Mouse (Mus musculus): ENCODE results near the gene Arhgef28.

The Arhgef28 gene

DNA sequence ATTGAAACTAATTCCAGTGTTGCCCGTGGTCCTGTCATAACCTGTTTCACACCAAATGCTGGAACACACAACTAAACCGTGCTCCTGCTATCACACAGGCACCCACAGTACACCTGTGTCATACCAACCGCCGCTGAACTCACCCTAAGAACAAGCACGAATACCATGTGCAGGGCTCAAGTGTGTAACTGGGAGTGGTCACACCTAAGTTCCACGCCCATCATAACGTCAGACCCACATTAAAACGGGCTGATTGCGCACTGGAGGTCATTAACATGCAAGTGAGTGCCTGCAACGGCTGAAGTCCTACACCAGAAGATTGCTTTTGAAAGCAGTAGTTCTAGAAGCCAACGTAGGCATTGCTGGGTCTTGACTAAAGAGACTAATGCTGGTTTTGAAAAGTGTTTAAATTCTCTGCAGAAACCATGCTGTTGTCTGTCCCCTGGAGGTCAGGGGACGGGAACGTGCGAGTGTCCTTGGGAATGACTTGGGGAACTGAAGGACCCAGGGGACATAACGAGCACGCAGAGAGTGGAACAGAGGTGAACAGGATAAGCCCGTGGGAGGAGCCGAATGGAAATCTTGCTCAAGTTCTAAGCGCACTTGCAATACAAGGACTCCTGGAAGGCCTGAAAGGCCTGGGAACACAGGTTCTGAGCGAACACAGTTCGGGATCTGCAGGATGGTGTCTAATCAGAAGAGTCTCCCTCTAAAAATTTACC is 22.9 kb downstream of the Arhgef28 start:
- no peak for DNase-seq (ENCODE audit: low spot score)

GRCm38 (mm10) chr13:98182330-98182729 is 23.9 kb downstream of the Arhgef28 start:
- no peak for DNase-seq (ENCODE audit: low spot score)

GRCm38 (mm10) chr13:98180636-98181035 is 25.6 kb downstream of the Arhgef28 start:
- no peak for DNase-seq (ENCODE audit: low spot score)

DNA sequence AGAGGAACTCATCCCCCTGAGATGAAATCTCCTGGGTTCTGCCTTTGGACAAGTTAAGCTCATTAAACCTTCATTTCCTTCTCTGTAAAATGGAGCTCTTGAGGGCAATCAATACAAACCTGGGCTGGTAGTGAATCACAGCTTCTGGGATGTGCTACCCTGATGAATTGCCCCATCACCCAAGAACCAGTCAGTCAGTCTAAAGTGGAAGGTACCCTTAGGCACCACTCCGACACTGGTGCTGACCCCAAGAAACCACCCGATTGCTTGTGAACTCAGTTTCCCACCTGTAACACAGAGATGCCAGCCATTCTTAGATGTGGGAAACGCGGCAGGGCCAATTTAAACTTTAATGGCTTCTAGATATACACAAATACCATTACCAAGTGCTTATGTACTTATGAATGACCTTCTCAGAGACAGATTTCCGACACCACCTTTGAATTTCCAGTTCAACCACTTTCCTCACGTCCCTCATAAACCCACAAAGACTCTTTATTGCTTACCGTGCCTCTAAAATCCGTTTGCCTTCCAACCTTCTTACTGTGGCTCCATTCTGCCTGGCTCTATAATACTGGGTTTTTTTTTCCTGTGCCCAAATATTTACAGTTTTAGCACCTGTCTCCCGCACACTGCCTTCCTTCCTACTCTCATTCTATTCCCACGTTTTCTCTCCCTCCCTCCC is 30.8 kb downstream of the Arhgef28 start:
- no peak for DNase-seq (ENCODE audit: low spot score)

GRCm38 (mm10) chr13:98173008-98173407 is 33.2 kb downstream of the Arhgef28 start:
- DNase-seq (ENCODE audit: low spot score) = no peak

DNA sequence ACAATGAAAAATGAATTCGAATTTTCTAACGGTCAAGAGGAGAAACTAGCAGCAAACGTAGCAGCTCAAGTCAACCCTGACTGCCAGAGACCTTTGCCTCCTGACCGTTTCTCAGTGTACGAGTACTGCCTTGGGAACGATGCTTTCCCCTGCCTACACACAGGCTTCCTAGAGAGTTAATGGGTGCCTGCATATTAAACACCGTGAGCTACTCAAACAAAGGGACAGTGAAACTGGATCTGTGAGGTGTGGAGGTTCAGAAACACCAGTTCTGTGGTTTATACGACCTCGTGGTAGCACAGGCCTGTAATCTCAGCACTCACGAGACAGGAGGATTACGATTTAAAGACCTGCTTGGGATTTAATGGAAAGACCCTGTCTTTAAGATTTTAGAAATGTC is 33.9 kb downstream of the Arhgef28 start:
- no peak for DNase-seq (ENCODE audit: low spot score)

GRCm38 (mm10) chr13:98171706-98172105 is 34.5 kb downstream of the Arhgef28 start:
- no peak for DNase-seq (ENCODE audit: low spot score)

DNA sequence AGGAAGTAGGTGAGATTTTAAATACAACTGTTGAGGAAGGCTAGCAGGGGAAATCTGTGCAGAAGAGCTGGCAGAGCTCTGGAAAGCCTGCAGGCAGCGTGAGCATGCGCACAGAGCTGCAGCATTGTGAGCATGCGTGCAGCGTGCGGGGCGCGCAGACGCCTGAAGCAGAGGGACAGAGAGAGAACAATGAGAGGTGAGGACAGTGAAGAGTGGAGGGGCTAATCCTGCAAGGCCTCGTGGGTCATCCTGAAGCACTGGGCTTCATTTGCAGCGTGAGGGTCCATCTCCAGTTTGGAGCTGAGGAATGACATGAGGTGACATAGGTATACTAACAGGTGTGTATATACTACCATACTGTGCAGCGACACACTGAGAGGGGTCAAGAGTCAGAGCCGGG is 35.0 kb downstream of the Arhgef28 start:
- no peak for DNase-seq (ENCODE audit: low spot score)

DNA sequence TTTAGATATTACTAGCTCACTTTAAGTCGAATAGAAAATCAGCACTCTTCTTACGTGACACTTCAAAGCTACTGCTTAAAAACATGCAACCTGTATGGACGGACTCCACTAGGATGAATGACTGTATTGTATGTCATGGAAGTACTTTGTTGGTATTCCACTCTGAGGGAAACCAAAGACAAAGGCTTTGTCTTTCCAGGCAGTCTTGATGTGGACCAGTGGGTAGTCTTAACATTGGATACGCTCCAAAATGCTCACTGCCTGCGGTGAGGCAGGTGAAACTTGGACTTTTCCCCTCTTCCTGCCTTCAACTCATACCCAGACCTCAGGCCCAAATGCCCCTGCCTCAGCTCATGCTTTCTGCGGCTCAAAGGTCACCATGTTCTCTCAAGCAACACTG is 41.4 kb downstream of the Arhgef28 start:
- no peak for DNase-seq (ENCODE audit: low spot score)

DNA sequence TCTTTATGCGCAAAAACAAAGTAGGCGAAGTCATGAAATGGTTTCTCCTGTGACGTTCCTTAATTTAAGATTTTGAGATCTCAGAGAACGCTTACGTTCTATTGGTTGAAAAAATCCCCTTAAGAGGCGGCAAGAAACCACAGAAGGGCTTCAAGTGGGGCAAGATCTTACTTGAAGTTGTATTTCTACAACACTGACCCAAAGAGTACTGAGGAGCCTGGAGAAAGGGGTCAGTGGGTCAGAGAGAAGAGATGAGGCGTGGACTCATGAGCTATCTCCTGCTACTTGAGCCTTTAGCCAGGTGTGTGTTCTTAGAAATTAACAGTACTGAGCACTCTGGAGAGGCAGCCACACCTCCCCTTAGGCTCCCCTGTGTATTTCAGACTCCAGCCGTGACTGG is 44.7 kb downstream of the Arhgef28 start:
- DNase-seq (ENCODE audit: low spot score) = no peak

GRCm38 (mm10) chr13:98156656-98157055 is 49.6 kb downstream of the Arhgef28 start:
- no peak for DNase-seq (ENCODE audit: low spot score)

DNA sequence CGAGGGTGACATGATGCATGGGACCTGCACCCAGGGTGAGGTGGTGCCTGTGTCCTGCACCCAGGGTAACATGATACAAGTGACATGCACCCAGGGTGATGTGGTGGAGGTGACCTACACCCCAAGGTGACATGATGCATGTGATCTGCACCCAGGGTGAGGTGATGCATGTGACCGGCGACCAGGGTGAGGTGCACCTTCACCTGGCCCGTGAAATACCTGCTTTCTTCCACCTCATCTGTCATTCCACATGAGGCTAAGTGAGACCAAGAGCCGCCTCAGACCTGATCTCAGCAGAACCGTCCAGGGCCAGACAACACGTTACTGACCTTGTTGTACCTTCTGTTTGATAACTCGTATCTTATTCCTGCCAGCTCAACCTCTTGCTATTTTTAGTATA is 53.5 kb downstream of the Arhgef28 start:
- DNase-seq (ENCODE audit: low spot score) = no peak

GRCm38 (mm10) chr13:98147532-98147931 is 58.7 kb downstream of the Arhgef28 start:
- DNase-seq (ENCODE audit: low spot score) = no peak

GRCm38 (mm10) chr13:98146573-98147160 is 59.6 kb downstream of the Arhgef28 start:
- no peak for DNase-seq (ENCODE audit: low spot score)

GRCm38 (mm10) chr13:98145310-98145709 is 60.9 kb downstream of the Arhgef28 start:
- DNase-seq (ENCODE audit: low spot score) = no peak

DNA sequence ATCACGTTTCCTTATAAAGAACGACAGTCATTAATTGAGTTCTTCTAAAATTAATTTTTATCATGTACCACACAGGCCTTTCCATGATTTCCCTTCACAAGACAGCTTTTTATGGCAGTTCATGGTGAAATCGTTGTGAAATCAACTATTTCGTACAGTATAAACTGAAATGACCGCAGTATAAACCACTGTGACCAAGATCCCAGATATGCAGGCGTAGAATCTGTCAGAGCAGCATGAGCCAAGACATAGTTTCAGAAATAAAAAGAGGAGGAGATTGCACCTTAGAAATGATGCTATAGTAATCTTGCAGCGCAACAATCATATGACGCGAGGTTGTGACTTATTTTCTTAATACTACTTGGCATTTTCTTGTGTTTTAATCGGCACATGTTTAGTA is 63.2 kb downstream of the Arhgef28 start:
- no peak for DNase-seq (ENCODE audit: low spot score)

DNA sequence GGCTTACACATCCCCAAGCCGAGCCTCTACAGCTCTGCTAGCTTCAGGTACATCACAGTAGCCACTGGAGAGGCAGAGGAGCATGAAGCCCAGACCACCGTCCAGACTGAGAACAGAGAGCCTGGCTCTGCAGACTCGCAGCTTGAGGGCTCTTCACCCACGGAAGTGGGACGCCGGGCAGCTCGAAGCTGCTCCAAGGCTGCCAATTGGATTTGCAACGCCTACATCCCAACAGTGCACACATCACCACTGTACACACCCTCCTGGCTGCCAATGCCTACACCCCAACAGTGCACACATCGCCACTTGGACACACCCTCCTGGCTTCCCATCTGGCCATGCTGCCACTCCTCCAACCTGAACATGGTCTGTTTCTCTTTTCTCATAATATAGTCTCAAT is 65.6 kb downstream of the Arhgef28 start:
- no peak for DNase-seq (ENCODE audit: low spot score)

- DNase-seq (ENCODE audit: low spot score) = no peak
These were observed 67.5 kb downstream of the Arhgef28 start for GRCm38 (mm10) chr13:98138786-98139185.

- DNase-seq (ENCODE audit: low spot score) = no peak
These were observed 70.2 kb downstream of the Arhgef28 start for GRCm38 (mm10) chr13:98135890-98136555.

DNA sequence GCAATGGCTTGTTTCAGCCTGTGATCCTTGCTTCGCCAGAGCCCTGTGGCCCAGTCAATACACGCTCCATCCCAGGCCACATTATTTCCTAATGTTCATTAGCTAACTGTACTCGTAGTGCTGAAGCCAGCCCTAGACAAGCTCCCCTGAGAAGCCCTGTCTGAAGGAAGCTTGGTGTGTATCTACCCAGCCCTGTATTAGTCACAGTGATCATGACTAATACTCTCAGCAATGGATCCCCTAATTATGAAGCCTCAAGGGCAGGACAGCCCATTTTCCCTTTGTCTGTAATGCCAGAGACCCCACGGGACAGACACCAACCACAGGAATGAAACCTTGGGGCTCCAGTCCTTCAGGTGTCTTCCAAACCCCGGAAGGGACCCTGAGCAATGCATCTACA is 73.3 kb downstream of the Arhgef28 start:
- DNase-seq (ENCODE audit: low spot score) = no peak

DNA sequence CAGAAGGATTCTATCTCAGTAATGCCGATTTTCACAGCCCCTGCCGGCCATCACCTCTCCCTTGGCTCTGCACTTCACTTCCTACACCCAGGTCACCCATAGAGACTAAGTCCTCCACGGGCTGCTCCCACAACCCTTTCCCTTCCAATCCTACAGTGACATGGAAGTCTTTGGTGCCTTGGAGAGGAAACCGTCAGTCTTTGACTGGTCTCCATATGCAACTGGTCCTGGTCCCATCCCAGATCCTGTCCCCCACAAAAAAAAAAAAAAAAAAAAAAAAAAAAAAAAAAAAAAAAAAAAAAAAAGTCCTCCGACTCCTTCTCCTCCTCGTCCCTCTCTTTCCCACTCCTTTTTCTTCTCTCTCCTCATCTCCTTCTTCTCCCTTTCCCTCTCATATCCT is 74.0 kb downstream of the Arhgef28 start:
- no peak for DNase-seq (ENCODE audit: low spot score)

DNA sequence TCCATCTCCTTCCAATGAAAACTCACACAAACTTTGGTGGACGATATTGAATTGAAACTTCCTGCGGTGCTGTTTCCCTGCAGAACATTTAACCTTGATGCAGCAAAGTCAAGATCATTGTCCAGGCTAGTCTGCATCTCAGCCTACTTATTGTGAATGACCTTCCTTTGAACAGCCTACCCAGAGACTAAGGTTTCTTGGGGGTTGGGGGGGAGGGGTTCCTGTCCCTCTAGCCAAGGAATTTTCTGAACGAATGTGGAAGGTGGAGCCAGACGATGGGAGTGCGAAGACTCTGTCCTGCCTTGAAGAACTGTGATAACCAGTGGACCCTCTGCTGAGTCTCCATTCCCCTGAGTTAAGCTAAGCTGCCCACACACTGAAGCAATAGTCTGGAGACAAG is 80.6 kb downstream of the Arhgef28 start:
- no peak for DNase-seq (ENCODE audit: low spot score)

Data from urinary bladder, postnatal 14 days (tissue).